Mouse (Mus musculus): ENCODE data around the gene Cfap300.

The Cfap300 gene

GRCm38 (mm10) chr9:8042338-8043043, at the start of gene Cfap300:
Gene Cfap300, minus strand, starts transcription at chr9:8042823.
- DNase-seq: peak; percentile 97

DNA sequence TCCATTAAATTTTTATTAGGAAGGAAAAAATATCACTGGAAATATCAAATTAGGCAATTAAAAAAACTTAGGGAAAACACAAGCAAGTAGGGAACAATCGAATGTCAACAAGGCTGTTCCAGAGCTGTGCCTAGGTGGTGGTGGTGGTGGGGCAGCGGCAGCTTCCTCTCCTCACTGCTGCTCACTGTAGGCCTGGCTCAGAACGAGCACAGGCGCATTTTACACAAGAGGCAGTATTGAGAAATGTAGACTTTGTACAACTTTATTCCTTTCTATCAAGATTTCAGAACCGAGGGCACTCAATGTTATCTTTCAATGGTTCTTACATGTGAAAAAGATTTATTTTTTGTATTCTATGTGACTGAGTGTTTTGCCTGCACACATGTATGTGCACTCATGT, 36.3 kb upstream of the Cfap300 start:
- DNase-seq: no peak

DNA sequence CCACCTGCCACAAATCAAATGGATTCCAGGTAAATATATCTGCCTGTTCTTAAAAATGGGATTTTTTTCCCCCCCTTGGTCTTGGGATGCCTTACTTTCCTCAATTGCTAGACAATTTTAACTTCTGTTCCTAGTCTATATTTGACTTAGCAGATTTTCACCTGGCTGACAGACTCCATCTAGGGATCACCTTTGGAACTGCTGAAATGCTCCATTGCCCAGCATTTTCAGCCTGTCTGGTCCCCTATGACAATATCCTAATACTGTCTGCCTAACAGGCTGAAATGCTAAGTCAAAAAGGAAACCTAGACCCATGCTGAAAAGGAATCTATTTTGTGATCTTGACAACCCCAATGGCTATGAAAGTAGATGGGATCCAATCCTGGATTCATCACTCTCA, 31.7 kb upstream of the Cfap300 start:
- no peak for DNase-seq

GRCm38 (mm10) chr9:8073203-8073755, 30.7 kb upstream of the Cfap300 start:
- no peak for DNase-seq

GRCm38 (mm10) chr9:8059636-8060035, 17.0 kb upstream of the Cfap300 start:
- no peak for DNase-seq

GRCm38 (mm10) chr9:8054831-8055230, 12.2 kb upstream of the Cfap300 start:
- no peak for DNase-seq

- DNase-seq: no peak
These were observed 393 bp upstream of the Cfap300 start for GRCm38 (mm10) chr9:8043044-8043387.

DNA sequence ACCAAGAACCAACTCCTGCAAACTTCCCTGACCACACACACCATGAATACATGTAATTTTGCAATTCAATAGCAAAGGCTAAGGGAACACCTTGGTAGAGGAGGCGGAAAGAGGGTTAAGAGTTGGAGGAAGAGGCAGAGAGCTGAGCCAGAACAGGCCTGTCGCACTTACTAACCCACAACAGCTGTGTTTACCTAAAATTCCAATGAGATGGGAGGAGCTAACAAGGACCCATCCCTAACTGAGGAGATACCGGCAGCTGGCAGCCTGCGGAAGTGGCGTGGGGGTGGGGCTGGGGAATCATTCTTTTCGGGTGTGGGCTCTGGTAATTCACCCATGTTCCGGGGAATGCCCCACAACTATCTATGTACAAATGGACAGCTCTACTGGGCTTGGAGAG, 7.1 kb downstream of the Cfap300 start:
- DNase-seq: no peak

DNA sequence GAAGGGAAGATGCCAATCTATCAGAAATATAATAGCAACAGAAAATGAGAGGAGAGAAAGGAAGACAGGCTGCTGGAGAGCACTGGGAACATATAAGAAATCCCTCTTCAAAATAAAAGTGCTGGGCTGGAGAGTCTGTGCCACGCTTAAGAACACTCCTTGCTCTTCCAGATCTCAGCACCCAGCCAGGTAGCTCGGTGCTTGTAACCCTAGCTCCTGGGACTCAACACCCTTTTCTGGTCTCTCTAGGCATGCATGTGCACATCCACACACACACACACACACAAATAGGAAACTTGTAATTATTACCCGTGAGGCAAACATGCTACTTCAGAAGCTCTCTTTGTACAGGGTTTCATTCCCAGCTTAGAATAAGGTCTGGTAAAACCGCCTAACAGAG, 7.5 kb downstream of the Cfap300 start:
- DNase-seq: no peak

DNA sequence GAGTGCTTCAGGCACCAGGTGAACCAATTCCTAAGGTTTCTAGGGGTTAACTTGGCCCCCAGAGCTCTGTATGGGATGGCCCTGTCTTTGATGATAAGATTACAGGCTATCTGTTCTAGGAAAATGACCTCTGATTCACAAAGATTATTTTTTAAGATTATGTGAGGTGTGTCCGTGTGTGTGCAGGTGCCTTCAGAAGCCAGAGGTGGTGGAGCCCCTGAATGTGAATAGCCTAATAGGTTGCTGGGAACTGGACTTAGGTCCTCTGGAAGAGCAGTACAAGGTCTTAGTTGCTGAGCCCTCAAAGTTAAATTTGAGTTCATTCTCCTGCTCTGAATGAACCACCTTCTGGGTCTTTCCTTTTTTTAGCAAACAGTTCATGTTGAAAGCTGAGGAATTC, 8.5 kb downstream of the Cfap300 start:
- no peak for DNase-seq

GRCm38 (mm10) chr9:8032847-8033246, 9.8 kb downstream of the Cfap300 start:
- DNase-seq: no peak

- no peak for DNase-seq
These were observed 24.0 kb downstream of the Cfap300 start for GRCm38 (mm10) chr9:8018609-8019008.

- DNase-seq: peak; percentile 23
These were observed 25.2 kb downstream of the Cfap300 start for GRCm38 (mm10) chr9:8017253-8017913.

DNA sequence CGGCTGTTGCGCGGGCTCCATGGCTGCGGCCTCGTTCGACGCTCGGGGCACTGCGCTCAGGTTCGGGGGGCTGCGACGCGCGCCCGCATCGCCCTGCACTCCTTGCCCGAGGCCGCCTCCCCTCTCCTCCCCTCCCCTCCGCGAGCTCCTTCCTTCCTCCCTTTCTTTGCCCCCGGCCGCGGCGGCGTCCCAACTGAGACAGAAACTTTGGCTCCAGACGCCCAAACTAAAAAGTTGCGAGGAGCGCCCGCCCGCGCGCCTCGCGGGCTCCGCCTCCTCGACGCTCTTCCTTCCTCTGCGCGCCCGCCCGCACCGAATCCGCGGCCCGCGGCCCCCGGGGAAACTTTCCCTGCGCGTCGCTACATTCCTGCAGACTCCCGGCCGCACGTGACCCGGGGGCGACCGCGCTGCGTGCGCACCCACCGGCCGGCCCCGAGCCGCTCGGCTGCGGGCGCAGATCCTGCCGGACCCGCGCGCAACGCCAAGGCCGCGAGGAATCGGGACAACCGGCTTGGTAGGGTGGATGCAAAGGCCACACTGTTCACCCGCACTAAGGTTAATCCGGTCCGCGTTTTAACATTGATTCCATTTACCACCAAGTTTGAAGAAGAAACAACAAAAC, 38.1 kb downstream of the Cfap300 start, which contains the start of gene Yap1:
Yap1 (minus strand) TSS at position 227 of the 622 bp plus-strand sequence.
- DNase-seq: peak; percentile 35

GRCm38 (mm10) chr9:8003301-8004271, 39.0 kb downstream of the Cfap300 start:
- peak; percentile 19 for DNase-seq

DNA sequence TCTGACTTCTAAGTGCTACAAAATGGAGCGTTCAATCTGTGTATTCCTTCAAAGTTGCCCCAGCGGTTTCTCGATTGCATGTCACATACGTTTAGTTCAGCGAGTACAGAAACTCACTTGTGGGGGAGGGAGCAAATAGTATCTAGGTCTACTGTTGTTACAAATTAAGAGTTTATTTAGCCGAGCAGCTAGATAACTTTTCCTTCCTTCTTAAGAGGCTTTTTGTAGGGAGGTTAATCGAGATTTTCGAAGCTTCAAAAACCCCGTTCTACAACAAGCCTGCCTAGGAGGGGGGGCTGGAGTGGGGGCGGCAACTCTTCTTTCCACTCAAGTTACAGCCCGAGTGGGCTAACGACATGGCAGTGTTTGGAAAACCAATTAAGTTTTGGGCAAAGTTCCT, 39.8 kb downstream of the Cfap300 start:
- no peak for DNase-seq

DNA sequence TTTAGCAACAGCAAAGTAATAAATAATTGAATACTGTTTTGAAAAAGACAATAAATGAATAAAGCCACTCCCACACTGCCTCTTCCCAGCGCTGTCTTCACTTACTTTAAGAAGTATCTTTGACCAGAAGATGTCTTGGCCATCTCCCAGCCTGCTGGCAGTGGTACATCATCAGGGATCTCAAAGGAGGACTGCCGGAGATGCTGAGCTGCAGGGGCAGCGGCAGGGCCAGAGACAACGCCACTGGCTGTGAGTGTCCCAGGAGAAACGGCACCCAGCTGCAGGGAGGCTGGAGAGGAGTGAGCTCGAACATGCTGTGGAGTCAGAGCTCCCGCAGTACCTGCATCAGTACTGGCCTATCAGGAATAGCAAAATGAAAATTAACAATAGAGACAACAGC, 41.3 kb downstream of the Cfap300 start:
- DNase-seq: peak; percentile 2

- no peak for DNase-seq
These were observed 48.3 kb downstream of the Cfap300 start for GRCm38 (mm10) chr9:7994275-7994674.

DNA sequence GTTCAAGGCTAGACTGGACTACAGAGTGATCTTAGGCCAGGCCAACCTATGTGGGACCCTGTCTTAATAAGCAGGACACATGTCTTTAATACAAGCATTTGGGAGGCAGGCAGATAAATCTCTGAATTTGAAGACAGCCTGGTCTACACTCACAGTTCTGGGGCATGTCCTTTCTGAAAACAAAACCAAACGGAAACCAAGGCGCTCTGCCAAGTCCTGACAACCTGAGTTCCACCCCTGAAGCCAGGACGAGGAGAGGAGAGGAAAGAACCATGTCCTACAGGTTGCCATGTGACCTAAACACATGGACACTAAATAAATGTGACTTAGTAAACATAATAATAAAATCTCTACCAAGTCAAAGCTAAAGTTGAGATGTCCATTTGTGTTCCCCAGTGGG, 50.0 kb downstream of the Cfap300 start:
- DNase-seq: no peak

DNA sequence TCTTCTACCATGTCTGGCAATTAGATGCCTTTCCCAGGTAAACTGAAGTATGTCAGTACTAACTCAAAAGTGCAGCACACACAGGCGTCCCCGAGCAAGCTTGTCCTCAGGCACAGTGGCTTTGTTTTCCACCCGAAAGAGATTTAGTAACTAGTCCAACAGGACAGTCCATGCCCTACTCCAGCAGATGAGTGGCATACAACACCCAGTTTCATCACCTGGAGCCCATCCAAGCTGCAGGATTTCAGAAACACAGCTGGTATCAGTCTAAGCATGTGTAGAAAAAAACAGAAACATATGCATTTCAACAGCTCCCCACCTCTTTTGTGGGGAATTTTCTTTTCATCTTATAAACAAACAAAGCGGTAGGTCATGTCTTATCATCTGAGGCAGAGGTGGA, 51.7 kb downstream of the Cfap300 start:
- no peak for DNase-seq

DNA sequence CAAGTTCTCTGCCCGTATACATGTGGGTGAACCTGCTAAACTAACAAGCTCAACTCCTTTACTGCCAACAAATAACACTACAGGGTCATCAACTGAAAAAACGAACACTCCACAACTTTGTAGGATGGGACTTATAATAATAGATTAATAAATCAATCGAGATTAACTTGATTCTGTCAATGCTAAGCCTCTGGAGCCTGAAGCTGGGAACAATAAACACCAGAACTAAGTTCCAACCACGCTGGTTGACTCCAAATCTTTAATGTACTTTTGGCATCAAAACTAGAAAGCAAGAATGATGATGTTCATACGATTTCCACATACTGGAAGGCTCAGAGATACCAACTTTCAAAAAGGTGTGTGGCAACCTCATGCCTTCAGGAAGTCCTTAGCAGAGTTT, 55.5 kb downstream of the Cfap300 start:
- DNase-seq: no peak

- DNase-seq: no peak
These were observed 58.3 kb downstream of the Cfap300 start for GRCm38 (mm10) chr9:7984287-7984686.

GRCm38 (mm10) chr9:7983665-7984064, 59.0 kb downstream of the Cfap300 start:
- no peak for DNase-seq
